Mouse (Mus musculus): ENCODE data around the gene Gm266. TPM values are rescaled to one million over a fixed set of nuclear protein-coding genes. Genes with fewer than 3 reads are reported as not detected.

Gene Gm266
- polyA plus RNA-seq, 1 experiment from 2014 or later: 13.1 TPM

- no peaks in the 10 kb centered on the region for H3K9me3 ChIP-seq
- no peak overlapping the region for H3K9ac ChIP-seq
- no peak for ATAC-seq (ENCODE audit: insufficient number of reproducible peaks, low FRiP score, low TSS enrichment, low read depth)
- 78% methylated on average over 3 of the region's 3 CpGs for WGBS
- no peak overlapping the region for H3K27ac ChIP-seq
- H3K4me2 ChIP-seq: no peak overlapping the region
- peaks cover 34% of the 10 kb centered on the region for H3K4me1 ChIP-seq
- peaks cover 95% of the 10 kb centered on the region for H3K27me3 ChIP-seq
- H3K36me3 ChIP-seq: no peaks in the 10 kb centered on the region
- H3K4me3 ChIP-seq: no peak overlapping the region
These were observed 44.1 kb downstream of the Gm266 start for GRCm38 (mm10) chr12:111441523-111441922.

- ATAC-seq (ENCODE audit: insufficient number of reproducible peaks, low FRiP score, low TSS enrichment, low read depth): no peak
- H3K4me3 ChIP-seq: no peak overlapping the region
- no peak overlapping the region for H3K27ac ChIP-seq
- H3K36me3 ChIP-seq: no peaks in the 10 kb centered on the region
- peaks cover 27% of the 10 kb centered on the region for H3K4me1 ChIP-seq
- WGBS: 88% methylated on average over 9 of the region's 9 CpGs
- H3K4me2 ChIP-seq: no peak overlapping the region
- H3K9ac ChIP-seq: no peak overlapping the region
- H3K27me3 ChIP-seq: peaks cover 93% of the 10 kb centered on the region
- no peaks in the 10 kb centered on the region for H3K9me3 ChIP-seq
These were observed 44.8 kb downstream of the Gm266 start for GRCm38 (mm10) chr12:111440701-111441373.

- WGBS: 81% methylated on average over 6 of the region's 6 CpGs
- no peak overlapping the region for H3K27ac ChIP-seq
- no peak for ATAC-seq (ENCODE audit: insufficient number of reproducible peaks, low FRiP score, low TSS enrichment, low read depth)
- H3K4me1 ChIP-seq: peaks cover 21% of the 10 kb centered on the region
- H3K4me3 ChIP-seq: no peak overlapping the region
- H3K27me3 ChIP-seq: peaks cover 82% of the 10 kb centered on the region
- H3K4me2 ChIP-seq: no peak overlapping the region
- H3K9me3 ChIP-seq: no peaks in the 10 kb centered on the region
- H3K36me3 ChIP-seq: no peaks in the 10 kb centered on the region
- H3K9ac ChIP-seq: no peak overlapping the region
These were observed 46.8 kb downstream of the Gm266 start for GRCm38 (mm10) chr12:111438850-111439249.

GRCm38 (mm10) chr12:111437222-111437900 is 48.3 kb downstream of the Gm266 start:
- Histone ChIP-seq H3K27ac (no peak overlapping the region), H3K9ac (no peak overlapping the region), H3K4me3 (no peak overlapping the region), H3K4me2 (no peak overlapping the region), H3K27me3 (peaks cover 72% of the 10 kb centered on the region), H3K36me3 (no peaks in the 10 kb centered on the region), H3K9me3 (no peaks in the 10 kb centered on the region), H3K4me1 (peaks cover 12% of the 10 kb centered on the region)
- WGBS: 60% methylated on average over 5 of the region's 5 CpGs
- ATAC-seq (ENCODE audit: insufficient number of reproducible peaks, low FRiP score, low TSS enrichment, low read depth): no peak

GRCm38 (mm10) chr12:111436640-111437039 is 49.0 kb downstream of the Gm266 start:
- H3K27me3 ChIP-seq: peaks cover 72% of the 10 kb centered on the region
- no peak for ATAC-seq (ENCODE audit: insufficient number of reproducible peaks, low FRiP score, low TSS enrichment, low read depth)

GRCm38 (mm10) chr12:111436170-111436569 is 49.5 kb downstream of the Gm266 start:
- peaks cover 14% of the 10 kb centered on the region for H3K4me1 ChIP-seq
- ATAC-seq (ENCODE audit: insufficient number of reproducible peaks, low FRiP score, low TSS enrichment, low read depth): no peak
- 77% methylated on average over 3 of the region's 3 CpGs for WGBS
- H3K27ac ChIP-seq: no peak overlapping the region
- H3K4me2 ChIP-seq: no peak overlapping the region
- H3K36me3 ChIP-seq: no peaks in the 10 kb centered on the region
- H3K9me3 ChIP-seq: no peaks in the 10 kb centered on the region
- H3K9ac ChIP-seq: no peak overlapping the region
- no peak overlapping the region for H3K4me3 ChIP-seq
- peaks cover 72% of the 10 kb centered on the region for H3K27me3 ChIP-seq

More at GRCm38 (mm10) chr12:111436640-111437039, 49.0 kb downstream of the Gm266 start:
- no peaks in the 10 kb centered on the region for H3K9me3 ChIP-seq
- no peaks in the 10 kb centered on the region for H3K36me3 ChIP-seq
- H3K27ac ChIP-seq: no peak overlapping the region
- H3K4me2 ChIP-seq: no peak overlapping the region
- no peak overlapping the region for H3K9ac ChIP-seq
- H3K4me3 ChIP-seq: no peak overlapping the region
- 55% methylated on average over 8 of the region's 8 CpGs for WGBS
- peaks cover 12% of the 10 kb centered on the region for H3K4me1 ChIP-seq

- H3K4me3 ChIP-seq: no peak overlapping the region
- no peaks in the 10 kb centered on the region for H3K9me3 ChIP-seq
- H3K9ac ChIP-seq: no peak overlapping the region
- H3K27ac ChIP-seq: no peak overlapping the region
- WGBS: 41% methylated on average over 8 of the region's 8 CpGs
- no peaks in the 10 kb centered on the region for H3K36me3 ChIP-seq
- peaks cover 77% of the 10 kb centered on the region for H3K27me3 ChIP-seq
- no peak overlapping the region for H3K4me2 ChIP-seq
- peaks cover 27% of the 10 kb centered on the region for H3K4me1 ChIP-seq
- no peak for ATAC-seq (ENCODE audit: insufficient number of reproducible peaks, low FRiP score, low TSS enrichment, low read depth)
These were observed 50.8 kb downstream of the Gm266 start for GRCm38 (mm10) chr12:111434745-111435327.

Other genes with a start within 250 kb of the Gm266 start
- gene Amn, start 214.7 kb downstream of the Gm266 start, polyA plus RNA-seq (2015; fragmentation: Nextera tagmentation; extraction: Ambion mirVana): 1.0 and 1.2 TPM in 2 replicates
- gene Cdc42bpb, start 108.1 kb downstream of the Gm266 start, polyA plus RNA-seq (2015; fragmentation: Nextera tagmentation; extraction: Ambion mirVana): 26.4 and 33.5 TPM in 2 replicates
- gene Lbhd2, start 79.0 kb downstream of the Gm266 start, polyA plus RNA-seq (2015; fragmentation: Nextera tagmentation; extraction: Ambion mirVana): 12.4 and 13.2 TPM in 2 replicates
- gene Exoc3l4, start 68.8 kb downstream of the Gm266 start, polyA plus RNA-seq (2015; fragmentation: Nextera tagmentation; extraction: Ambion mirVana): 6.4 and 9.9 TPM in 2 replicates
- gene Tnfaip2, start 43.4 kb downstream of the Gm266 start, polyA plus RNA-seq (2015; fragmentation: Nextera tagmentation; extraction: Ambion mirVana): 8.3 and 8.4 TPM in 2 replicates
- 473 and 511 TPM in 2 replicates for gene Eif5, start 52.2 kb upstream of the Gm266 start, polyA plus RNA-seq (2015; fragmentation: Nextera tagmentation; extraction: Ambion mirVana)
- 24.0 and 30.4 TPM in 2 replicates for gene Mark3, start 88.7 kb upstream of the Gm266 start, polyA plus RNA-seq (2015; fragmentation: Nextera tagmentation; extraction: Ambion mirVana)
- 132 and 183 TPM in 2 replicates for gene Ckb, start 186.5 kb upstream of the Gm266 start, polyA plus RNA-seq (2015; fragmentation: Nextera tagmentation; extraction: Ambion mirVana)
- 14.4 and 14.8 TPM in 2 replicates for gene Trmt61a, start 192.3 kb upstream of the Gm266 start, polyA plus RNA-seq (2015; fragmentation: Nextera tagmentation; extraction: Ambion mirVana)
- gene Bag5, start 227.4 kb upstream of the Gm266 start, polyA plus RNA-seq (2015; fragmentation: Nextera tagmentation; extraction: Ambion mirVana): 69.4 and 71.2 TPM in 2 replicates
- gene Apopt1, start 227.4 kb upstream of the Gm266 start, polyA plus RNA-seq (2015; fragmentation: Nextera tagmentation; extraction: Ambion mirVana): 48.4 and 51.2 TPM in 2 replicates